Mouse (Mus musculus) midbrain, postnatal 0 days (tissue): Measurements from ENCODE around the gene Rab30. TPM values are rescaled to one million over a fixed set of nuclear protein-coding genes. Genes with fewer than 3 reads are reported as not detected.

Source experiments
- ATAC-seq: fragments of 200-750 bp; cut with Nextera tagmentation; 2 replicates; pipeline ENCODE4 v1.8.0; 2017; ENCODE audit warnings: moderate number of reproducible peaks, mild to moderate bottlenecking, moderate TSS enrichment, moderate library complexity; ENCODE audit not compliant: low FRiP score
- DNase-seq: peaks from one replicate; pipeline ENCODE4 v3.0.0-alpha.2; 2015; ENCODE audit warnings: low spot score
- H3K27ac ChIP-seq: fragments of 300-500 bp; sonication (generic); 2 replicates; pipeline ENCODE4 v1.5.1; 2014; ENCODE audit warnings: low read depth, mild to moderate bottlenecking, low read length, mixed read lengths
- H3K27me3 ChIP-seq: fragments of 300-500 bp; sonication (generic); 2 replicates; pipeline ENCODE4 v1.6.1; 2014; ENCODE audit warnings: low read length, control low read depth, mixed read lengths; ENCODE audit not compliant: insufficient read depth
- H3K36me3 ChIP-seq: fragments of 300-500 bp; sonication (generic); 2 replicates; pipeline ENCODE4 v1.6.1; 2014; ENCODE audit warnings: low read length, control low read depth, mixed read lengths; ENCODE audit not compliant: insufficient read depth
- H3K4me1 ChIP-seq: fragments of 300-500 bp; sonication (generic); 2 replicates; pipeline ENCODE4 v1.6.1; 2014; ENCODE audit warnings: mild to moderate bottlenecking, control low read depth, antibody characterized with exemption, low read length, mixed read lengths; ENCODE audit not compliant: insufficient read depth
- H3K4me2 ChIP-seq: fragments of 300-500 bp; sonication (generic); 2 replicates; pipeline ENCODE4 v1.6.1; 2014; ENCODE audit warnings: low read depth, mild to moderate bottlenecking, low read length, mixed read lengths; ENCODE audit not compliant: poor library complexity, severe bottlenecking
- H3K4me3 ChIP-seq: fragments of 300-500 bp; sonication (generic); 2 replicates; pipeline ENCODE4 v1.5.1; 2014; ENCODE audit warnings: low read depth, mild to moderate bottlenecking, low read length, moderate library complexity
- H3K9ac ChIP-seq: fragments of 300-500 bp; sonication (generic); replicated peaks from 2 replicates; pipeline ENCODE4 v1.6.1; 2014; ENCODE audit warnings: mild to moderate bottlenecking, low read length, moderate library complexity, mixed read lengths; ENCODE audit not compliant: poor library complexity, severe bottlenecking
- H3K9me3 ChIP-seq: fragments of 300-500 bp; sonication (generic); 2 replicates; pipeline ENCODE4 v1.6.1; 2016; ENCODE audit warnings: low read length, control low read depth
- CTCF ChIP-seq: IDR thresholded peaks from 2 replicates; pipeline ENCODE4 v1.5.1; 2016; ENCODE audit warnings: antibody characterized with exemption, mild to moderate bottlenecking
- WGBS: fragments of 180-500 bp; shearing (Covaris S2); extraction: QIAGEN DNeasy Blood & Tissue Kit; methylation state at CpG from one replicate; pipeline ENCODE4 v1.1.7; 2014; 5-methylcytosine and 5-hydroxymethylcytosine counted together
- polyA plus RNA-seq: library from polyadenylated mRNA; unstranded; fragments of >200 nt; fragmentation: Nextera tagmentation; extraction: Ambion mirVana; gene quantifications from 2 replicates; pipeline ENCODE4 v1.2.1, GENCODE M21; 2015
- total RNA-seq: library from RNA; depleted of rRNA; stranded (reverse); fragments of >200 nt; gene quantifications from 2 replicates; pipeline ENCODE4 v1.2.3, GENCODE M21; 2014

The Rab30 gene
- total and polyA plus RNA-seq, 2 experiments from 2014 or later: 18.5 to 37.2 TPM

GRCm38 (mm10) chr7:92709573-92709972 is 31.8 kb upstream of the Rab30 start:
- ATAC-seq: no peak
- H3K4me1 ChIP-seq: no peaks in the 10 kb centered on the region
- WGBS: 50% methylated on average over 2 of the region's 2 CpGs

GRCm38 (mm10) chr7:92711593-92711992 is 29.8 kb upstream of the Rab30 start:
- Histone ChIP-seq H3K36me3 (no peaks in the 10 kb centered on the region), H3K9me3 (no peaks in the 10 kb centered on the region), H3K4me1 (no peaks in the 10 kb centered on the region), H3K27me3 (no peaks in the 10 kb centered on the region), H3K9ac (no peak overlapping the region), H3K4me2 (no peak overlapping the region), H3K4me3 (no peak overlapping the region), H3K27ac (no peak overlapping the region)
- 89% methylated on average over 3 of the region's 3 CpGs for WGBS
- no peak for TF ChIP-seq CTCF
- no peak for ATAC-seq
- no peak for DNase-seq

More at GRCm38 (mm10) chr7:92709573-92709972, 31.8 kb upstream of the Rab30 start:
- Histone ChIP-seq H3K27ac (no peak overlapping the region), H3K9me3 (no peaks in the 10 kb centered on the region), H3K4me3 (no peak overlapping the region), H3K36me3 (no peaks in the 10 kb centered on the region), H3K9ac (no peak overlapping the region), H3K4me2 (no peak overlapping the region), H3K27me3 (no peaks in the 10 kb centered on the region)
- no peak for TF ChIP-seq CTCF
- no peak for DNase-seq

GRCm38 (mm10) chr7:92715055-92715454 is 26.3 kb upstream of the Rab30 start:
- H3K27me3 ChIP-seq: no peaks in the 10 kb centered on the region
- H3K36me3 ChIP-seq: no peaks in the 10 kb centered on the region
- no peaks in the 10 kb centered on the region for H3K9me3 ChIP-seq
- H3K4me3 ChIP-seq: no peak overlapping the region
- no peak for DNase-seq
- H3K4me2 ChIP-seq: no peak overlapping the region
- WGBS: 82% methylated on average over 1 of the region's 1 CpGs
- H3K27ac ChIP-seq: no peak overlapping the region
- no peak for TF ChIP-seq CTCF
- H3K9ac ChIP-seq: no peak overlapping the region
- no peaks in the 10 kb centered on the region for H3K4me1 ChIP-seq
- ATAC-seq: no peak

GRCm38 (mm10) chr7:92720156-92720905 is 21.1 kb upstream of the Rab30 start:
- DNase-seq: no peak
- no peak overlapping the region for H3K27ac ChIP-seq

GRCm38 (mm10) chr7:92723750-92724149 is 17.7 kb upstream of the Rab30 start:
- no peak overlapping the region for H3K4me2 ChIP-seq
- H3K9me3 ChIP-seq: no peaks in the 10 kb centered on the region
- H3K36me3 ChIP-seq: no peaks in the 10 kb centered on the region
- H3K27me3 ChIP-seq: no peaks in the 10 kb centered on the region
- DNase-seq: no peak
- no peaks in the 10 kb centered on the region for H3K4me1 ChIP-seq
- no peak overlapping the region for H3K27ac ChIP-seq
- ATAC-seq: no peak
- H3K9ac ChIP-seq: no peak overlapping the region
- TF ChIP-seq CTCF: no peak
- H3K4me3 ChIP-seq: no peak overlapping the region
- 28% methylated on average over 3 of the region's 3 CpGs for WGBS

More at GRCm38 (mm10) chr7:92720156-92720905, 21.1 kb upstream of the Rab30 start:
- no peak for ATAC-seq
- WGBS: 71% methylated on average over 3 of the region's 3 CpGs
- H3K27me3 ChIP-seq: no peaks in the 10 kb centered on the region
- H3K9me3 ChIP-seq: no peaks in the 10 kb centered on the region
- no peak for TF ChIP-seq CTCF
- no peaks in the 10 kb centered on the region for H3K36me3 ChIP-seq
- H3K4me3 ChIP-seq: no peak overlapping the region
- no peaks in the 10 kb centered on the region for H3K4me1 ChIP-seq
- H3K4me2 ChIP-seq: no peak overlapping the region
- no peak overlapping the region for H3K9ac ChIP-seq

DNA sequence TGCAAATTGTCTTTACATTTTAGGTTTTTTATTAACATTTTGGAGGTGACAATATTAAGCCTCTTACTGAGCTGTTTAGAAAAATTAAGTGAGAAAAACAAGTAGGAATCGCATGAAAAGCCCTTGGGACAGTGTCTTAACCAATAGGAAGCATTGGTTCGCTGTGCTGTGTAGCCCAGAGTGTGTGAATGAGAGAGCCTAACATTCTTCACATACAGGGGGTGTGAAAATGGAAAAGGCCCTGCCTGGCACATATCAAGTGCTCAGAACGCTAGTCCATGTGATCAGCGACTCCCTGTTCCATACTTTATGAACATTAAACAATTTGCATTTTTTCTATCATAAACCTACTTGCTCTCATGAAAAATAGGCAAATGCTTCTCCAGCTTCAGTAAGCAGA is 17.1 kb upstream of the Rab30 start:
- ATAC-seq (no peak), DNase-seq (no peak)
- H3K4me3 ChIP-seq: no peak overlapping the region
- H3K27me3 ChIP-seq: no peaks in the 10 kb centered on the region
- TF ChIP-seq CTCF: no peak
- H3K9me3 ChIP-seq: no peaks in the 10 kb centered on the region
- H3K36me3 ChIP-seq: no peaks in the 10 kb centered on the region
- WGBS: 72% methylated on average over 4 of the region's 4 CpGs
- H3K27ac ChIP-seq: no peak overlapping the region
- no peaks in the 10 kb centered on the region for H3K4me1 ChIP-seq
- H3K4me2 ChIP-seq: no peak overlapping the region
- H3K9ac ChIP-seq: no peak overlapping the region
